Mouse (Mus musculus): ENCODE measurements around the gene P3h2. TPM values are rescaled to one million over a fixed set of nuclear protein-coding genes. Genes with fewer than 3 reads are reported as not detected.

P3h2 gene
- 8.3 TPM for polyA plus RNA-seq (2014; fragmentation: Illumina TruSeq; extraction: RNeasy Lipid Tissue Mini Kit (QIAGEN cat#74804); ENCODE audit: low read depth, low replicate concordance)

GRCm38 (mm10) chr16:26105115-26105974 lies at the start of gene P3h2:
Gene P3h2, minus strand, starts transcription at chr16:26105784.

